Mouse (Mus musculus): ENCODE results near the gene Gm40193.

- no peak for TF ChIP-seq CTCF (IDR thresholded peaks at IDR 0.05; ENCODE audit: extremely low read depth, insufficient read depth, low read length)
- TF ChIP-seq POLR2A (IDR thresholded peaks at IDR 0.05; ENCODE audit: extremely low read depth, insufficient read depth, low read length), result no peak
Measured at GRCm38 (mm10) chr11:70520178-70520769, 12.5 kb downstream of the Gm40193 start.

All from cortical plate, adult 2 months (tissue).